Mouse (Mus musculus): ENCODE results near the gene Map2k7.
"Not testable (repeated sequence)": the region's sequence is repeated elsewhere in the genome, so short reads cannot be mapped to it uniquely, and the experiment has no call there.

Map2k7 gene

DNA sequence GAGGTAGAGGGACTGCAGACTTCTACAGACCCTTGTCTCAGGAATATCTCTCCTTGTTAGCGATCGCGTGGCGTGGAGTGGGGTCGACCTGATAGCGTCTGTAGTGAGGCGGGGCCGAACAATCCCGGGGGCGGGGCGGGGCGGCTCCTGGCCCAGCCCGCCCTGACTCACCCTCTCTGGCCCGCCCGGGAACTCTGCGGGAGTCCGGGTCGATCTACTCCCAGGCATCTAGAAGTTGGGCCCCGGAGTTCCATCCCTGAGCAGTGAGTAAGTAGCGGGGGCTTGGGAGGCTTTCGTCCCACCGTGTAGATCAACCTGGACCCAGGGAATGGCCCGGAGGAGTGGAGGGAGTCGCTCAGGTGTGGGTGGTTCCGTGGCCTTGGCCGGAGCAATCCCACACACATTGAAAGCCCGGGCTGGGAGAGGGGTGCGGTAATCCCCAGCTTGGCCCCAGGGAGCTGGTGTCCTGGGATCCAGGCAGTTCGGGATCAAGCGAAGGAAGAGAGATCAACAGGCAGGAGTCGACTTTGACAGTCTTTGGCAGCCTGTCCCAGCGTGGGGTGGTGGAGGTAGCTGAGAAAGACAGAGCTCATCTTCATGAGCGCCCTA is 11.7 kb upstream of the Map2k7 start, which contains the start of gene Lrrc8e:
Gene Lrrc8e, plus strand, starts transcription at position 89 of the 609 bp plus-strand sequence.
- DNase-seq, result peak in 1 of 2 experiments; percentile 9

DNA sequence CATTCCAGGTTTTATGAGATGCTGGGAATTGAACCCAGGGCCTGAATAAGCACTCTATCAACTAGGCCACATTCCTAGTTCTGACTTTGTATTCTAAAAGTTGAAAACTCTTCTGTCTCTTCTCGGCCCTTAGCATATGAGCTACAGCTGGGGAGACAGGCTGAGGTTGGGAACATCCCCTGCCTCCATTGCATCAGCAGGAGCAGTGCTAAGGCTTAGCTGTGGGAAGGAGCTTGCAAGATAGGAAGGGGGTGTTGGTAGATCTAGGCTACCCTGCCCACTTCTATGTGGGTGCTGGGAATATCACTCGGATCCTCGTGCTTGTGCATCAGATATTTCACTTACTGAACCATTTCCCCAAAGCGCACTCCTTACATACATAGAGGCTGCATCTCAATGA is 10.6 kb upstream of the Map2k7 start:
- no peak for DNase-seq

DNA sequence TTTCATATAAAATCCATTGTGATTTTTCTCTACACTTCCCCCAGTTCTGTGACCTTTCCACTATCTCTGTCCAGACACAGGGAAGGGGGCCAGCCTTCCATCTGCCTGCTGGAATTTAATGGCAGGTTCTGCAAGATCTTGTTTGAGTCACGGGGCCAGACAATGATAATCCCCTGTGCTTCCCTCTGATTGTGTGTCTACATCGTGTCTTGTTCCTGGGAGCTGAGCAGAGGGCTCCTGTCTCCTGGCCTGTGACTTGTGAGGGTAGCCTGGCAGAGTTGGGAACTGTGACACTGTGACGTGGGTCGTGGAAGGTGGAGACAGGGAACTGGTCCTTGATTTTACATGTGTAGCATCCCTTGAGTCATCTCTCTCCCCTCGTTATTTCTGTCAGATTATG is 8.8 kb upstream of the Map2k7 start:
- DNase-seq, result no peak

DNA sequence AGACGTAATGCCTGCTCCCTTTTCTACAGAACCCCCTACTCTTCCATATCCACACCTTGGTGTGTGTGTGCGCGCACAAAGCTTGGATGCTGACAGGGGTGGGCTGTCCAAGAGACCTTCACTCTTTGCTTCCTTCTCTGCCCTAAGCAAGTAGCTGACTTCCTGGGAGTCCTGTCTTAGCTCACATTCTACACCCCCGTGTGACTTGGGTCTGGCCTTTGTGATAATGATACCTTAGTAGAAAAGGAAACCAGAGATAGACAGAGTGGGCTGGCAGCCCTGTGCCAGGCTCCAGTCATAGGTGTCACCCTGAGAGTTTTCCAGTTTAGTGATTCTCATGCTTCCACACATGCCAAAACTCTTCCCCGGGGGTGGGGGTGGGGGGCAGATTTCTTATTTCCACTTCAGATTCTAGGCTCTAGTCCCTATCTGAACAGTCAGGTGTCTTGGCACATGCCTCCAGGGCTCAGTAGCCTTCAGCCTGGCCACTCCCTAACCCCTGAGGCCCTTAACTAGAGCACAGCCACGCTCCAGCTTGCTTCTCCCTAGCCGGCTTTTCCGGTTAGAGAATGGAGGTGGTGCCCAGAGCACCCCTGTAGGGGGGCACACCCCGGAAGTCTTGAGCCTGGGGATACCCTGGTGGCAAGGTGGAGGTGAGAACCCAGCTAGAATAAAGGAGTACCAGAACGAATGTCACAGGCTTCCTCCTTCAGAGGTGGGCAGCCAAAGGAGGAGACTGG is 7.8 kb upstream of the Map2k7 start:
- DNase-seq, result no peak

DNA sequence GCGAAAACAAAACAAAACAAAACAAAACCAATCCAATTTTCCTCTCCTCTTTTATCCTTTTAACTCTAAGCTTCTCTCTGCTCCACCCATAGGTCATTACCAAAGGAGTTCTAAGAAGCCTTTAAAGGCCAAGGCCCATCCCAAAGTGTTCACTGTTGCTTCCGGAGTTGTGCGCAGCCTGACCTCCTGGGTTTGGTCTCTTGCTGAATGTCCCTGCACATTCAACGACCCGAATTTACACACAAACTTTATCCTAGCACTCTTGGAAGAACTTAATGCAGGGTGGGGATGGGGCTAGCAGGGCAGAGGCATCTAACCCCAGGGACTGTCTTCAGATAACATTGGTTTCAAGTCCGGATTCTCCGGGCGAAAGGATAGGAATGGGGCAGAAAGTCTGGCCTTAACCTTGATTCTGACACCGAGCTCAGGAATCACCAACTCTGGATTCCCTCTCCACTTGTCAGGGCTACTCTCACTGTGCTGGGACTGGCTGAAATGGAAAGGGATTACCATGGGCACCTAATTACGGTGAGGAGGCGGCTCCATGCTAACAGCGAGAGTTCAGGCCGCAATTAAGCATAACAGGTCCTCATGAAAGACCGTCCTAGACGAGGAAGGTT is 616 bp upstream of the Map2k7 start:
- DNase-seq, result peak in 1 of 2 experiments; percentile 10

DNA sequence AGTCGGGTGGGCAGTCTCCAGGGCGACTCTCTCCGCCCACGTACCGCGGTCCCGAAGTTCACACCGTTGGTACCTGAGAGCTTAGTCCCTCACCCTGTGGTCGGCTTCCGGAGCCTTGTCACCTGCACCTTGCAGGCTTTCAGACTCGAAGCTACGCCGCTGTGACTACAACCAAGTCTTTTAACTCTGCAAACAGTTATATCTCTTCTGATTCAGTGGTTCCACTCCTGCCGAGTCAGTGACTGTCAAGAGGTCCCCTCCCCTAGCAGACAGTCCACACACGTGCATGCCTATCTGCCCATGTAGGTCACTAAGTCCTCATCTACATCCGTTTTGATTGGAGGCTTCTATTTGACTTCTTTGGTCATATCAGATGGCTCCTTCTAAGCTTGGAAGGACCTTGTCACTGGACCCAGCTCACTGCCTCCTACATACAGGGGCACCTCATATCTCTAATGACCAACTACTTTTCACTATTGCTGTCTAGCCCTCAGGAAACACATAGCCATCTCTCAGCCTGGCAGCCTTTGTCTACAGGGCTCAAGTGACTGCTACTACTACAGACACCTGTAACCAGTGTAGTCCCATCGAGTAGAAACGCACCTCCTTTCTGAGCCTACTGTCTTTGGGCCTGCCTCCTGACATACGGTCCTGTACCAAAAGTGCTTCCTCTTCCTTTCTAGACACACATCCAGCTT is 802 bp downstream of the Map2k7 start:
- DNase-seq, result no peak

DNA sequence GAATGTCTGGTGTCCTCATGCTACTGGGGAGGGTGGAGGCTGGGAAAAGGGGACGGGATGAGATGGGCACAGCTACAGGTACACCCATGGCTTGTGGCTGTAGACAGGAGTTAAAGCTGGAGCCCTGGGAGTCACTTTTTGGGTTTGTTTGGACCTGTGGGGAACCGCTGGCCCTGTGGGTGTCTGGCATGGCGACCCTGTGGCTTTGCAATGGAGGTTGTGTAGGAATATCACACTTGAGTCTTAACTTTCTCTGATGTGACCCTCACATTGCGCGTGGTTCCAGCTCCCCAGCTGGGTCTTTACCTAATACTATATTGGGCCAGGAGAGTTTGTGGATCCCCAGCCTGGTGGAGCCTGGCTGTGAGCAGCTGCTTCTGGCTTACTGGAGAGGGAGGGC is 6.5 kb downstream of the Map2k7 start:
- DNase-seq, result no peak

DNA sequence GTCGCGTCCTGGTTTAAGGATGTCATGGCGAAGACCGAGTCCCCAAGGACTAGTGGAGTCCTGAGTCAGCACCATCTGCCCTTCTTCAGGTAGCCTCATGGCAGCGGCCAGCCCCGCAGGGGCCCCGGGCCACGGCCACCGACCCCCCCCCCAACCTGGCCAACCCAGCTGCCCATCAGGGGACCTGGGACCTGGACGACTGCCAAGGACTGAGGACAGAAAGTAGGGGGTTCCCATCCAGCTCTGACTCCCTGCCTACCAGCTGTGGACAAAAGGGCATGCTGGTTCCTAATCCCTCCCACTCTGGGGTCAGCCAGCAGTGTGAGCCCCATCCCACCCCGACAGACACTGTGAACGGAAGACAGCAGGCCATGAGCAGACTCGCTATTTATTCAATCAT is 7.2 kb downstream of the Map2k7 start:
- no peak for DNase-seq

DNA sequence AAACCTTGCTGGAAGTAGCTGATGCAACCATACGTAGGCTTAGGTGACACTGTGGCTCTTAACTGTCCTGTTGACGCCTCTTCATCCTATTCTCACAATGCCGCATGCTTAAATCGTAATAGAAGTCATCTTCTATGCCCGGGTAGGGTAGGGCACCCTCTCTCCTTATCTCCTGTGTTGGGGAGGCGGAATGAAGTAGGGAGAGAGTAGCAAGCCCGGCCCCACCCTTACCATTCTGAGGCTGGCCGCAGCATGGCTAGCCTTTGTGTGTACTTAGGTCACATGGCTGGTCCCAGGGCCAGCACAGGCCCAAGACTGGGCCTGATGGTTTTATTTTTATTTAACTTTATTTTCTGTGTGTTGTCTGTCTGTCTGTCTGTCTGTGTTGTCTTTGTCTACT is 8.7 kb downstream of the Map2k7 start:
- DNase-seq, result no peak

DNA sequence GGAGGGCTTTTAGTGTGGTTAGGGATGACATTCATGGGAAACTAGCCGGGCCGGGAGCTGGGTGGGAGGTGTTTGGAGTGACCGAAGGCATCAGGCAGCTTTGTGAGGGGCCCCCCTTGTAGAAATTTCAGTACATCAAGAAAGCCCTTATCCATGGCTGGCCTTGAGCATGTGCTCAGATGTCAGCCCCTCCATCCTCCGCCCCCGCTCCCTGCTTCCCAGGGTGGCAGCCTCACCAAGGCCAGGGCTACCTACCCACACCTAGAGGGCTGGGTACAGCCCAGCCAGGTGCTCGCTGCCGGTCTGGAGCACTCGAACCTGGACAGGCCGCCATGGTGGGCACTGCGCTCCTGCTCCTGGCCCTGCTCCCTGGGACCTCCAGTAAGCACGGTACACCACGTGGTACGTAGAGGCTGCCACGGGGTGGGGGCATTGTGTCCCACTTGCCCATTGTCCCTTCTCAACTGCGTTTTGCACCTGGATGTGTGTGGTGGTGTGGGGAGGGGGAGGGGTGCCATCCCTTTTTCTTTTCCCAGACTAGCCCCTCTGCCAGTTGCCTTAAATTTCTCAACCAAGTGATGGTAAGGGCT is 9.5 kb downstream of the Map2k7 start, which contains the start of gene Tgfbr3l:
Gene Tgfbr3l, plus strand, starts transcription at position 264 of the 590 bp plus-strand sequence.
- DNase-seq, result no peak

DNA sequence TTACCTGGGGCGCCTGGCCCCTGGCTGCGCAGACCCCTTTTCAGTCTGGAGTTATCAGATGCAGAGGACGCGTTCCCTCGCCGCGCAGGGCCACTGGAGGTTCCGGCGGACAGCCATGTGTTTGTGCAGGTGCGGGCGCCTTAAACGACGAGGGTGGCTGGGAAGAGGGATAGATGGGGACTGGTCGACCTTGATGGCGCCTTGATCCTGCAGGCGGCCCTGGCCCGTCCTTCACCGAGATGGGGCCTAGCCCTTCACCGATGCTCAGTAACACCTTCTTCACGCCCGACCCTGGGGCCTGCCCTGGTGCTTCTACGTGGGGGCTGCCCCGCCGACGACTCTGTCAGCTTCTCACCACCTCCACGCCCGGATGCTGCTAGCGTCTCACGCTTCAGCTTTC is 10.7 kb downstream of the Map2k7 start:
- DNase-seq, result no peak

DNA sequence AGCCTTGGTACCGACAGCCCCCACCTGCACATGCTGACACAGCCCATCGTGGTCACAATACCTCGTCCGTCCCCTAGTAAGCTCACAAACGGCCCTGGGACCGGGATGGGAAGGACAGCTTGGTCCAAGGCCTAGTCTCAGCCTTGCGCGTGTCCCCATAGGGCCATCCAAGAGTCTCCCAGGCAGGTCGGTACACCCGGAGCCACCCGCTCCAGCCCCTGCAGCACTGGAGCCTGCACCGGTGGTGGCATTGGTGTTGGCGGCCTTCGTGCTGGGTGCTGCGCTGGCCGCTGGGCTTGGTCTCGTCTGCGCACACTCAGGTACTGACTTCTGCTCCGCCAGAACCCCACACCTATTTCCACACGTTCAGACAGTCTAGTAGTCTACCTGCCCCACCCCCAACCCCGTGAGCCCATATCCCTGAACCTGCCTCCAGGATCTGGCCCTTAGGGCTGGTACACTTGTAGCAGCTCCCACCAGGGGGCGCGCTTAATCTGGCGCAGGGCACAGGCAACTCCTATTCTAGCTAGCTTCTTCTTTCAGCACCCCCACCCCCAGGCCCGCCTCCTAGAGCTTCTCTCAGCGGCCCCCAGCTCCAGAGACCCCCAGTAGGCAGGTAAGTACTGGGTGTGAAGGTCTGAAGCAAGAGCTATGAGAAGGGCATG is 11.9 kb downstream of the Map2k7 start:
- peak; percentile 82 to 86 for DNase-seq

DNA sequence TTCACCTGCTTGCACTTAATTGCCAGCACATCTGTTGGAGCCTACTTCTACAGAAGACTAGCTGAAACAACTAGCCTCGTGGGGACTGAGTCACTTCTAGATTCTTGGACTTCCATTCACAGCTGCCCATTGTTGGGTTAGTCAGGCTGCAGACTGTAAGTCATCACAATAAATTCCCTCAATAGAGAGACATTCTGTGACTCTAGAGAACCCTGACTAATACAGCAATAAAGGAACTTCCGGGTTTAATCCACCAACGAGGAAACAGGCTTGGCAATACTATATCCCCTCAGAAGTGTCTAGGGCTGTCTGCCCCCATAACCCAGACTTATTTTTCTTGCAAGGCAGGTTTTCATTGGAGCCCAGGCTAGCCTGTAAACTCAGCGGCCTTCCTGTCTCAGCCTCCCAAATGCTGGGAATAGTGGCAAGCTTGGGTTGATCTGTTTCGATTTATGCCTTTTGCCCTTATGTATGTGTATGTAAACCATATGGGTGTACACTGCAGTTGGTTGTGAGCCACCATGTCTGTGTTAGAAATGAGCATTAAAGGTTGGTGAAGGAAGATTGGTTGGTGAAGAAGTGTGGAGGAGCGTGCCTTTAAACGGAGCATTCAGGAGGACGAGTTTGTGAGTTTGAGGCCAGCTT is 13.7 kb downstream of the Map2k7 start:
- DNase-seq, result no peak

DNA sequence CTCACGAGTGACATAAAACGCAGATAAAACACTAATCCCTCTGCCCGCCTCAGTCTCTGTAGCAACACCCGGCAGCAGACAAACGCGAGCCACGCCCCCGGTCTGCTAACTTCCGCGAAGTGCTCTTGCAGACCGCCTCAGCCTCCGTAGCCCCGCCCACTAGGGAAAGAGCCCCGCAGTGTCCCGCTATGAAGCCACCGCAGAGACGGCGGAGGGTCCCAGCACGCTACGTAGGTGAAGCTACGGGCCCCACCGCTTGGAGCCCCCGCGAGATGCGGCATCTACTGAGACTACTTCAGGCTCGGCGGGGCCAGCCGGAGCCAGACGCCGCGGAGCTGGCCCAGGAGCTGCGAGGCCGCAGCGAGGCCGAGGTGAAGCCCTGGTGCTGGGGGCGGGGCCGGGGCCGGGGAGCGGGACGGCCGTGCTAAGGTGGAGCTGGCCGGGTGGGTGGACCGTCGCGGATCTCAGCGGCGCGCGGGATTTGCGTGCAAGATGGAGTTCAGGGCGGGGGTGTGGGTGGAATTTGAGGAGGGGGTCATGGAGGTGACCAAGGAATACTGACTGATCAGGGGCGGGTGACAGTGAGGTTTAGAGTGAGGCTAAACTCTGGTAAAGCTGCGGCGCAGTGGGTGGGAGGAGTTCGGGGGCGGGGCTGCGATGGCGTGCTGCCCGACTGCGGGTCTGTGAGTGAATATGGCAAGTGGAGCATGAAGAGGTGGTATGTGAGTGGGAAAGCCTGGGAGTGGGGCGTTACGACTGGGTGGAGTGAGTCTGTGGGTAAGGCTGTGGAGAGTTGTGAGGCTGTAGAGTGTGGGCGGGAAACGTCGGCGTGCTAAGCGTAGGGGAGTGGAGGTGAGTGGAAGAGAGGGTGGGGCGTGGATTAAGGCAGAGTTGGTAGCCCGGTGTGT is 14.6 kb downstream of the Map2k7 start, which contains the start of gene Snapc2:
Gene Snapc2, plus strand, starts transcription at position 147 of the 908 bp plus-strand sequence.
- DNase-seq, result peak; percentile 94 to 95

DNA sequence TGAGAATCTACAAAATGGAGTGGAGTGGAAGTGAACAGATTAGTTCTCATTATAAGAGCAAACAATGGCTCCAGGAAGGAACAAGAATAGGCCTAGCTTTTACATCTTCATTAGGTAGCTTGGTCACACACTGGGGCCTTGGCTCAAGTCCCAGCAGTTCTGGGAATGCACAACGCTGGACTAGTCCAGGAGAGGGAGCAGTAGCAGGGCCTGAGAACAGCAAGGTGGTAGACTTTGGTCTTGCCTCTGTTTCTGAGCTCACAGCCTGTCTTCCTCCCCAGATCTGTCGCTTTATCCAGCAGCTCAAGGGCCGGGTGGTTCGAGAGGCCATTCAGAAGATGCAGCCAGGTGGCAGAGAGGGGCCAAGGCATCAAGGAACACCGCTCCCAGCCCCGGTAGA is 15.5 kb downstream of the Map2k7 start:
- DNase-seq, result peak; percentile 80 to 81

DNA sequence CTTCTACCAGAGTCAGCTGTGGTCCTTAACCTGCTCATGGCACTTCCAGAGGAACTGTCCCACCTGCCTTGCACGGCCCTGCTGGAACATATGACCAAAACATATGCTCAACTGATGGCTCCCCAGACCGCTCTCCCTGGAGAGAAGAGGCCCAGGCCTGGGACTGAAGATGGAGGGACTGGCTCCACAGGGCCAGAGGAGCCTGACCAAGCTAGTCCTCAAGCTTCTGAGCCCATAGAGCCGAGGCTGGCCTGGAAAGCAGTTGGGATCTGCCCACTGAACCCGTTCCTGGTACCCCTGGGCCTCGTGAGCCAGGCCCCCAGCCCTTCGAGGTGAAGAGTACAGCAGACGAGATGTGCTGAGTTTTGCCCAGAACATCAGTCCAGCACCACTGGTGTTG is 16.9 kb downstream of the Map2k7 start:
- not testable (repeated sequence) for DNase-seq

DNA sequence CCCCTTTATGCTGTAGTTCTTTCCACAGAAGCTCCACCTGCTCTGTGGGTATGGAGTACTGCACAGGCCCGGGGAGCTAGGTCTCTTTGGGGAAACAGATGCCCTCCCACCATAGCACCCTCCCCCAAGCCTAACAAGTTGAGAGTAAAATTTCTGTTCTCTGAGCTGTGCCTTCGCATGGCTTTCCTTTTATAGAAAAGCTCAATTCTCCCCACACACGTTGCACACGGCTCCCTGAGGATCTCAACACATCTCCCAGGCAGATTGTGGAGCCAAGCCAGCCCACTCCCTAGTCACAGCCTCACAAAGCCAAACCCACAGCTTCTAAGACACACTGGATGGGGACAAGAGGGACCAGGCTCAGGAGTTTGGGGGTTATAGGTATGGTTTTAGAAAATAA is 18.4 kb downstream of the Map2k7 start:
- no peak for DNase-seq

DNA sequence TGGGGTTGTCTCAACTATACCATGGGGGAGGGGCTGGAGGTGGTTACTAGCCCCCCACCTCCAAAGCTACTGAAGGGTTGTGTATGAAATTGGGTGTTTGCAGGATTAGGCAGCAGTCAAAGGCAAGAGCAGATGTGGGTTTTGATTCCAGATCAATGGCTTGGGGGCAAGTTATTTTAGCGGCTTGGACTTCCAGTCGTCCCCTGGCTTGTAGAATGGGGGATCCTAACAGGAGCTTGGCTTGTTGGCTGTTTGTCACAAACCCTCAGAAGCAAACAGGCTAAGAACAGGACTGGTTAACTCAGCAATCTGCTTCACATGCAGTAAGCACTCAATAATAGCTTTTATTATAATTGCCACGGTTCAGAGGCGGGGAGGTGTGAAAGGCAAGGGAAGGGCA is 18.8 kb downstream of the Map2k7 start:
- no peak for DNase-seq

DNA sequence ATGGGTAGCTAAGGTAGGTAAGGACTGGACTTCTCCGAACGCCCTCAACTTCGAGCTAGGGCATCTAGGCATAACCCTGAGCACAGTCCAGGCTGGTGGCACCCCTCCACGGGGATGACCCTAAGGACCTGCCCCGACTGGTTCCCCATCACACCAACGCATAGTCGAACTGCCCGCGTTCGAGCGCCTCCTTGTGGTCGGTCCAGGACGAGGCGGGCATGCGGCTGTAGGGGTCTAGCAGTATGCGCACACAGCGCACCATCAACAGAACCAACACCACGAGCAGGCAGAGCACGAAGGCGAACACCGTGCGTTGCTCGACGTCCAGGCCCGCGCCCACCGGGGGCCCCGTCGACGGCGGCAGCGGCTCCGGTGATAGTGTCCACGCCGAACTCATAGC is 19.7 kb downstream of the Map2k7 start:
- DNase-seq, result peak; percentile 65 to 67

DNA sequence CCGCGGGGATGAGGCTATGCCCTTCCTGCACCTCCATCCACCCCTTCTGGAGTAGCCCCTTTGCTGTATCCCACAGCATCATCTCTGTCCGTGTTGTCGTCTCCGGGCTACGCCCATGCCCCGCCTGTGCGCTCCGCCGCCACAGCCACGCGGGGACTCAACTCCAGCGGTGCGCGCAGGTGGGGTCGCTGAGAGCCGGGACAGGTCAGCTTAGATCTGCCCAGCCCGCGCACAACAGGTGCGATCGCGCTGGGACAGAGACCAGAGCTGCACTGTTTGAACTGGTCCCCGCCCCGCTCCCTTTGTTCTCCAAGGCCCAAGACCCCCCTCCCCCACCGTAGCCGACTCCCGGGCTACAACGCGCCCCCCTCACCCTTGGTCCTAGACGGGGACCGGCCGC is 20.1 kb downstream of the Map2k7 start:
- no peak for DNase-seq
